Mouse (Mus musculus) ES-CJ7 (cell line): ENCODE results near the gene Smc5.

Experiments used
- DNase-seq: peaks from one replicate; pipeline ENCODE4 v3.0.0; 2011; ENCODE audit warnings: low read depth, low spot score

The Smc5 gene

GRCm38 (mm10) chr19:23189744-23190143 is 84.0 kb downstream of the Smc5 start:
- no peak for DNase-seq

DNA sequence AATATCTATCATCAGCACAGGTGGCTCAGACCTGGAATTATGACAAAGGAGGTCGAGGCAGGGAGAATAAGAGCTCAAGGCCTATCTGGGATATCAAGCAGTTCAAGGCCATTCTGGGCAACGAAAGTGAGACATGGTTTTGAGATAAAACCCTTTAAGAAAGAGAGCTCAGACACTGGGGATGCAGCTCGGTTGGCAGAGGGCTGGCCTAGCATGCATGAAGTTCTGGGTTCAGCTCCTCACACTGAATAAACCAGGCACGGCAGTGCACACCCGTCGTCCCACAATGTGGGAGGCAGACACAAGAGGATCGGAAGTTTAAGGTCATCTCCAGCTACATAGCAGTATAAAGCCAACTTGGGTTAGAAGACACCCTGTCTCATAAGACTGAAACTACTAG is 84.7 kb downstream of the Smc5 start:
- DNase-seq: no peak

DNA sequence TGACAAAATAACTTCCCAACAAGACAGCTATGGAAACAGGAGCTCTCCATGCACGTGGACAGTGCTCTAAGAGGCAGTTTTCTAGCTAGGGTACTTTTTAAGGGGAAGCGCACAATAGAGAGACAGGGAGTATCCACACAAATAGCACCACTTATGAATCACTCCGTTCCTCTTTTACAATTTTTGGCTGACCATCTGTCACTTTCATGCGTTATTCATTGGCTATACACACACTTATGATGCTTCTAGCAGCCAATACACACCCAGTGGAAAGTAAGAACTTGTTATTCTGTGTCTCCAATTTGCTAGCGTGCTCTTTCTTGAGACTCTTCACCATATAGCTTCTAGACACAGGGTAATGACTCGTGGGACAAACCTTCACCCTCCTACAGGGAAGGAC is 86.0 kb downstream of the Smc5 start:
- no peak for DNase-seq

GRCm38 (mm10) chr19:23184068-23184467 is 89.6 kb downstream of the Smc5 start:
- no peak for DNase-seq

DNA sequence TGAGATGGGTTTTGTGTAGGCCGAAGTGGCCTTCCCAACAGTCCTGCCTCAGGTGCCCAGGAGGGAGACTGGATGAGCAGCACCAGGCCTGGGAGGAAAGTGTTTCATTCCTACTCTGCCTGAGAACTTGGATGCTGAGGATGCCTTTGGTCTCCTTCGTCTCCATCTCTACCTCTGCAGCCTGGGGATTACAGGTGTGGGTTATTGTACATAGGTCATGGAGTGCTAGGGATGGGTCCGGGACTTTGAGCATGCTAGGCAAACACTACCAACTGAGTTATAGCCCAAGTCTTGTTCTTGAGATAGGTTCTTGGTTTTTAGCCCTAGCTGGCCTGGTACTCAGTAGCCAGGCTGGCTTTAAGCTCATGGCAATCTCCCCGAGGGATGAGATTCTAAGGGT is 90.2 kb downstream of the Smc5 start:
- DNase-seq: no peak

DNA sequence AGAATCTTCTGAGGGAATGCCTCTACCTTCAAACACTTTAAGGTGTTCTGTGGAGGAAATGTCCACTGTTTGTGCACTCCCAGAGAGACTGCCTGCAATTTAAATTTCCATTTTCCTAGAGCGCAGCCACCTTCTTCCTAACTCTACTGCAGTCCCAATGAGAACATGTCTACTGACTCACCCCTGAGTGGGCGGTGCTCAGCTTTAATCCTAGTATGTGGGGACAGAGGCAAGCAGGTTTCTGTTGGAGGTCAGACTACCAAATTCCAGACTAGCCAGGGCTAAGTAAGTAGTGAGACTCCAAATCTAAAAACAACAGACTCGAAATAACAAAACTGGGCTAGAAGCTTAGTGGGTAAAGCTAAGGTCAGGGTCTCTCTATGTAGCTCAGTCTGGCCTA is 95.2 kb downstream of the Smc5 start:
- DNase-seq: no peak

DNA sequence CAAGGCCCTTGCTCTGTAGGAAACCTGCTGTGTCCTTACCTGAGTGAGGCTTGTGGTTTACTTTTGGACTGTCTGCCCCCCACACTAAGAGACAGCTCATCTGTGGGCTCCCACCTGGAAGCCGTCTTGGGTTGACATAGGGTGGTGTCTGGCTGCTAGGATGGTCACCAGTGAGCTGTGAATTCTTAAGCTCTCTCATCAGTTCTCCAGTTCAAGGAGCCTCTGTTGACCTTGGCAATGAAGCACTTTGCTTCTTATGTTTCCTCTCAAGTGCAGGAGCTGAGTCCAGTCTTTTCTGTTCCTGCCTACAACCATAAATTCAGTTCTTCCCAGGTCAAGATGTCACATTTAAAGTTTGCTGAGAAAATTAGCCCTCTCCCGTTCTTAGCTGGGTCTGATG is 98.2 kb downstream of the Smc5 start:
- no peak for DNase-seq

- DNase-seq: peak; percentile 59
These were observed 98.6 kb downstream of the Smc5 start for GRCm38 (mm10) chr19:23175090-23175489.

- DNase-seq: no peak
These were observed 102.6 kb downstream of the Smc5 start for GRCm38 (mm10) chr19:23171136-23171535.

- no peak for DNase-seq
These were observed 103.2 kb downstream of the Smc5 start for GRCm38 (mm10) chr19:23170476-23170875.

- no peak for DNase-seq
These were observed 104.0 kb downstream of the Smc5 start for GRCm38 (mm10) chr19:23169659-23170050.

DNA sequence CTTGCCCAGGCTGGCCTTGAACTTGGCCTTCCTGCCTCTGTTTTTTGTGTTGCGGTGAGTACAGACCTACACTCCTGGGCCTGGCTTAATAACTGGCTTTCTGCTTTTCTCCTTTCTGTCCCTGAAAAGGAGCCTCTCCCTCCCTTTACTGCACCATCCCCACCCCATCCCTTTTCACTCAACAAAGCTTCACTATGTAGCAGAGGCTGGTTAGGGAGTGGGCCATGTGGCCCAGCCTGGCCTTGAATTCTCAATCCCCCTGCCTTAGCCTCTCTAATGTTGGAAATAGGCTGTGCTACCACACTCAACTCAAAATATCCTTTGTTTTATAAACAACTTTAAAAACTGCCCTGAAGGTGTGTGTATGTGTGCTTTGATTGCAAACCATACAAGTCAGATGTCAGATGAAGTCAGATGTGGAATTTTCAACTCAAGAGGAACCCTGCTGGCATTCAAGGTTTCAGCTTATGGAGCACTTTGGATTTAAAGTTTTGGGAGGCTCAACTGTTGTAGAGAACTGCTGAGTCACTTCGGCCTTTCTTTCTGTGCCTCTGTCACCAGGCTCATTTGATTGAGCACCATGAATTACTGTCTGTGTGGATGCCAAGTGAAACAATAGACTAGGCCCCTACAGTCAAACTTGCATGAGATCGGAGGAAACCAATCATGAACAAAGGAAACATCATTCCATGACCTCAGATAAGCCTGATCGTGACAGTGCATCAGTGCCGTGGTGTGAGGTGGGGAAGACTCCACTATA is 104.6 kb downstream of the Smc5 start:
- DNase-seq: peak; percentile 83

- DNase-seq: no peak
These were observed 107.0 kb downstream of the Smc5 start for GRCm38 (mm10) chr19:23166550-23167284.

DNA sequence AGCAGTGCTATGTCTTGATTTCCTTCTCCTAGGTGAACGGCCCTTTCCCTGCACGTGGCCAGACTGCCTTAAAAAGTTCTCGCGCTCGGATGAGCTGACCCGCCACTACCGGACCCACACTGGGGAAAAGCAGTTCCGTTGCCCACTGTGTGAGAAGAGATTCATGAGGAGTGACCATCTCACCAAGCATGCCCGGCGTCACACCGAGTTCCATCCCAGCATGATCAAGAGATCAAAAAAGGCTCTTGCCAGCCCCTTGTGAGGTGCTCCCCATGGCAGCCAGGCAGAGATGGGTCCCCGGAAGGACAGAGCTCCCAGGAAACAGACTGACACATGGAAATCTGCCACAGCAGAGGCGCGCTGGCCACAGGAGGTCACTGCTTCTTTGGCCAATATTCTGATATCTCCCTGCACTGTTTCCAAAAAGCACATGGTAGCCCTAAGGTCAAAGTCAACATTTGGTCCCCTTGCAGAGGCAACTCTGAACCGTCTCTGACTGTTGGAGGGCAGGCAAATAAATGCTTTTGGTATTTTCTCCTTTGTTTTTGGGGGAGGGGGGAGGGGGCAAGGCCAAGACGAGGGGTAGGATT is 109.0 kb downstream of the Smc5 start:
- no peak for DNase-seq

GRCm38 (mm10) chr19:23163361-23163760 is 110.3 kb downstream of the Smc5 start:
- DNase-seq: no peak

DNA sequence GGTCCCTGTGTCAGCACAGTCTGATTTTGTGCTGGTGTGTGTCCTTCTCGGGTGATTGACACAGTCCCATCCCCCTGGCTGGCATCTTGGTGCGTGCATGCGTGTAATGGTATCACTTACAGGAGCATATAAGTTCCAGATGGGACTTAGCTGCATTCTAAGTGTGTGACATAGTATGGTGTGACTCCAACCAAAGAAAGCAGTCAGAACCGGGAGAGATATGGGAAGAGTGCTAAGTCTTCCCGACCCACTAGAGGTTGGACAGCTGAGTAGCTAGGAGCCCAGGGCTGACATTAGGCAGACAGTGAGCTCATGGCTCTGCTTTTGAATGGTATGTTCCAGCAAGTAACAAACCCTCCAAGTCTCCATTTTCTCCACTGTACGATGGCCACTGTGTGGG is 110.8 kb downstream of the Smc5 start:
- no peak for DNase-seq

GRCm38 (mm10) chr19:23162387-23162809 is 111.3 kb downstream of the Smc5 start:
- peak; percentile 78 for DNase-seq

- DNase-seq: no peak
These were observed 113.8 kb downstream of the Smc5 start for GRCm38 (mm10) chr19:23159780-23160395.
